Mouse (Mus musculus) cerebellum, adult 9-11 months (tissue): ENCODE data around the gene Als2cl.
A peak's percentile ranks its signal among the peaks of the same experiment; 100 is the strongest.

ENCODE experiments used
- DNase-seq: peaks from one replicate; pipeline ENCODE4 v3.0.0; 2022

Gene Als2cl

GRCm38 (mm10) chr9:110879191-110879920 is at the start of gene Als2cl:
Gene Als2cl, plus strand, starts transcription at chr9:110879870.
- peak; percentile 26 for DNase-seq

- DNase-seq: no peak
Observed at GRCm38 (mm10) chr9:110833021-110833420, 46.6 kb upstream of the Als2cl start.

- DNase-seq: no peak
Observed at GRCm38 (mm10) chr9:110834411-110834810, 45.3 kb upstream of the Als2cl start, which contains the start of gene Prss45. Gene Prss45, plus strand, starts transcription at chr9:110834588.

GRCm38 (mm10) chr9:110834961-110835360 is 44.7 kb upstream of the Als2cl start:
- DNase-seq: no peak

- peak; percentile 4 for DNase-seq
Observed at GRCm38 (mm10) chr9:110836112-110836511, 43.6 kb upstream of the Als2cl start.

- DNase-seq: no peak
Observed at GRCm38 (mm10) chr9:110840905-110841304, 38.8 kb upstream of the Als2cl start.

- no peak for DNase-seq
Observed at GRCm38 (mm10) chr9:110841438-110841837, 38.2 kb upstream of the Als2cl start.

GRCm38 (mm10) chr9:110844206-110844605 is 35.5 kb upstream of the Als2cl start, which contains the start of gene Prss46:
Gene Prss46, plus strand, starts transcription at chr9:110844506.
- DNase-seq: no peak

- no peak for DNase-seq
Observed at GRCm38 (mm10) chr9:110849162-110849561, 30.5 kb upstream of the Als2cl start.

GRCm38 (mm10) chr9:110855903-110856302 is 23.8 kb upstream of the Als2cl start:
- no peak for DNase-seq

GRCm38 (mm10) chr9:110856920-110857319 is 22.8 kb upstream of the Als2cl start:
- DNase-seq: no peak

- DNase-seq: no peak
Observed at GRCm38 (mm10) chr9:110857781-110858472, 21.7 kb upstream of the Als2cl start, which contains the start of gene Prss50. Gene Prss50, plus strand, starts transcription at chr9:110857967.

- DNase-seq: no peak
Observed at GRCm38 (mm10) chr9:110858523-110858922, 21.1 kb upstream of the Als2cl start.

- no peak for DNase-seq
Observed at GRCm38 (mm10) chr9:110858967-110859596, 20.6 kb upstream of the Als2cl start.

GRCm38 (mm10) chr9:110871030-110871429 is 8.6 kb upstream of the Als2cl start:
- DNase-seq: peak; percentile 40

- DNase-seq: no peak
Observed at GRCm38 (mm10) chr9:110873681-110874659, 5.7 kb upstream of the Als2cl start.

- DNase-seq: no peak
Observed at GRCm38 (mm10) chr9:110874660-110875191, 4.9 kb upstream of the Als2cl start.

- DNase-seq: no peak
Observed at GRCm38 (mm10) chr9:110875288-110875695, 4.4 kb upstream of the Als2cl start.

- no peak for DNase-seq
Observed at GRCm38 (mm10) chr9:110877353-110877752, 2.3 kb upstream of the Als2cl start.

GRCm38 (mm10) chr9:110877888-110878287 is 1.8 kb upstream of the Als2cl start:
- DNase-seq: no peak

- DNase-seq: no peak
Observed at GRCm38 (mm10) chr9:110879998-110880561, 410 bp downstream of the Als2cl start, which contains the start of gene Tmie. Gene Tmie, minus strand, starts transcription at chr9:110880113.

- no peak for DNase-seq
Observed at GRCm38 (mm10) chr9:110880772-110881171, 1.1 kb downstream of the Als2cl start.
